ENCODE assay signal across 18 mouse cellular contexts in genomic region chr9:61856686-61857085, GRCm38 (mm10).
"Had no signal": no experiment of that assay in that cellular context is flagged by ENCODE, and none has a peak within 500 bp of the region (broad histone marks: within the 10 kb centered on the region; RNA-seq: fewer than 3 reads in every experiment).

No protein-coding gene starts in this region.

- ATAC-seq: lung, postnatal 0 days; midbrain, embryonic 16.5 days had no signal

- H3K27me3 ChIP-seq: neural tube, embryonic 13.5 days had no signal

- H3K4me2 ChIP-seq: liver, embryonic 11.5 days; liver, embryonic 15.5 days; midbrain, embryonic 11.5 days; neural tube, embryonic 13.5 days; stomach, embryonic 15.5 days had no signal

- H3K9ac ChIP-seq: liver, embryonic 15.5 days; neural tube, embryonic 13.5 days; stomach, embryonic 15.5 days had no signal

- H3K36me3 ChIP-seq: limb, embryonic 10.5 days; liver, embryonic 15.5 days; neural tube, embryonic 13.5 days; stomach, embryonic 15.5 days had no signal

- H3K27ac ChIP-seq: kidney, postnatal 0 days; layer of hippocampus, adult 2 months; limb, embryonic 10.5 days; liver, embryonic 15.5 days; neural tube, embryonic 13.5 days; stomach, embryonic 15.5 days had no signal

- H3K9me3 ChIP-seq: limb, embryonic 10.5 days; liver, embryonic 15.5 days; neural tube, embryonic 13.5 days; stomach, embryonic 15.5 days had no signal

- H3K4me3 ChIP-seq: layer of hippocampus, adult 2 months; limb, embryonic 10.5 days; liver, embryonic 15.5 days; neural tube, embryonic 13.5 days; stomach, embryonic 15.5 days had no signal

- DNase-seq: kidney, postnatal 4 days; lung, adult 2 months; lung, postnatal 4 days; retina, postnatal 1 day; right cerebral cortex, postnatal 4 days; spleen, adult 18-20 months; thymus, adult 2 months; thymus, postnatal 25 days had no signal
